Mouse (Mus musculus): ENCODE data around the gene Fads1. TPM values are rescaled to one million over a fixed set of nuclear protein-coding genes. Genes with fewer than 3 reads are reported as not detected.
"Not testable (repeated sequence)": the region's sequence is repeated elsewhere in the genome, so short reads cannot be mapped to it uniquely, and the experiment has no call there.

Gene Fads1
- total RNA-seq (2021), result 100 to 1,000 TPM; 171 to 184 TPM
- long read RNA-seq, experiment 1, transcript Fads1-201 (12 exons, 3,460 nt), result major isoform, 177 of 246 reads
- long read RNA-seq, experiment 1, partial matches to known transcripts, result 56 of 246 reads
- long read RNA-seq, experiment 1, other reads (novel, unspliced or antisense), result 13 of 246 reads
- long read RNA-seq, experiment 2, transcript Fads1-201 (12 exons, 3,460 nt), result major isoform, 68 of 118 reads
- long read RNA-seq, experiment 2, partial matches to known transcripts, result 44 of 118 reads
- long read RNA-seq, experiment 2, other reads (novel, unspliced or antisense), result 6 of 118 reads

- DNase-seq (ENCODE audit: low spot score in 2 of 2), result peak; percentile 90 to 97
Measured at GRCm38 (mm10) chr19:10182670-10183298, at the start of gene Fads1. TSS of gene Fads1 (plus strand) at chr19:10182888.

- DNase-seq (ENCODE audit: low spot score in 2 of 2), result no peak
Measured at GRCm38 (mm10) chr19:10134692-10135091, 48.0 kb upstream of the Fads1 start.

GRCm38 (mm10) chr19:10137423-10137822 lies 45.3 kb upstream of the Fads1 start:
- no peak for DNase-seq (ENCODE audit: low spot score in 2 of 2)

- no peak for DNase-seq (ENCODE audit: low spot score in 2 of 2)
Measured at GRCm38 (mm10) chr19:10139736-10140135, 43.0 kb upstream of the Fads1 start.

GRCm38 (mm10) chr19:10143667-10144066 lies 39.0 kb upstream of the Fads1 start:
- DNase-seq (ENCODE audit: low spot score in 2 of 2), result no peak

- no peak for DNase-seq (ENCODE audit: low spot score in 2 of 2)
Measured at GRCm38 (mm10) chr19:10144464-10144863, 38.2 kb upstream of the Fads1 start.

GRCm38 (mm10) chr19:10148555-10148954 lies 34.1 kb upstream of the Fads1 start:
- DNase-seq (ENCODE audit: low spot score in 2 of 2), result no peak

- DNase-seq (ENCODE audit: low spot score in 2 of 2), result no peak
Measured at GRCm38 (mm10) chr19:10149189-10149588, 33.5 kb upstream of the Fads1 start.

GRCm38 (mm10) chr19:10157725-10158124 lies 25.0 kb upstream of the Fads1 start:
- no peak for DNase-seq (ENCODE audit: low spot score in 2 of 2)

GRCm38 (mm10) chr19:10163896-10164295 lies 18.8 kb upstream of the Fads1 start:
- no peak for DNase-seq (ENCODE audit: low spot score in 2 of 2)

- not testable (repeated sequence) for DNase-seq (ENCODE audit: low spot score in 2 of 2)
Measured at GRCm38 (mm10) chr19:10165928-10166327, 16.8 kb upstream of the Fads1 start.

- no peak for DNase-seq (ENCODE audit: low spot score in 2 of 2)
Measured at GRCm38 (mm10) chr19:10167112-10167511, 15.6 kb upstream of the Fads1 start.

GRCm38 (mm10) chr19:10167951-10168350 lies 14.7 kb upstream of the Fads1 start:
- DNase-seq (ENCODE audit: low spot score in 2 of 2), result no peak

- no peak for DNase-seq (ENCODE audit: low spot score in 2 of 2)
Measured at GRCm38 (mm10) chr19:10168441-10168840, 14.2 kb upstream of the Fads1 start.

GRCm38 (mm10) chr19:10169179-10169578 lies 13.5 kb upstream of the Fads1 start:
- DNase-seq (ENCODE audit: low spot score in 2 of 2), result no peak

- DNase-seq (ENCODE audit: low spot score in 2 of 2), result not testable (repeated sequence)
Measured at GRCm38 (mm10) chr19:10169692-10170330, 12.9 kb upstream of the Fads1 start.

- DNase-seq (ENCODE audit: low spot score in 2 of 2), result no peak
Measured at GRCm38 (mm10) chr19:10170466-10170865, 12.2 kb upstream of the Fads1 start.

GRCm38 (mm10) chr19:10171359-10171758 lies 11.3 kb upstream of the Fads1 start:
- DNase-seq (ENCODE audit: low spot score in 2 of 2), result no peak

- peak; percentile 40 to 57 for DNase-seq (ENCODE audit: low spot score in 2 of 2)
Measured at GRCm38 (mm10) chr19:10171846-10172245, 10.8 kb upstream of the Fads1 start.

- DNase-seq (ENCODE audit: low spot score in 2 of 2), result no peak
Measured at GRCm38 (mm10) chr19:10173116-10173718, 9.5 kb upstream of the Fads1 start.

GRCm38 (mm10) chr19:10173844-10174539 lies 8.7 kb upstream of the Fads1 start:
- DNase-seq (ENCODE audit: low spot score in 2 of 2), result no peak

All from left cerebral cortex, adult 18-20 months (tissue).